In genomic region chr11:119080461-119081147, GRCm38 (mm10) we compare ENCODE assay signal across 10 mouse cellular contexts. TPM values are rescaled to one million over a fixed set of nuclear protein-coding genes. Genes with fewer than 3 reads are reported as not detected.
DNase-seq lines count a peak whose midpoint lies in the region; ATAC-seq and TF ChIP-seq lines count a peak whose summit lies in the region.
"Had no signal": no experiment of that assay in that cellular context is flagged by ENCODE, and none has a peak within 500 bp of the region (broad histone marks: within the 10 kb centered on the region; RNA-seq: fewer than 3 reads in every experiment).

No protein-coding gene starts in this region.

- 0 out of 2 replicates have a peak overlapping the region, but pooled peaks have one; percentile 1 for H3K4me2 ChIP-seq in embryonic facial prominence, embryonic 15.5 days (replicated peaks)
- peak overlapping the region; percentile 2; the same call in 1 of the 2 replicates for H3K4me2 ChIP-seq in intestine, embryonic 14.5 days (ENCODE audit: low read length)
- H3K4me2 ChIP-seq in myocyte (ENCODE audit: low read depth) = no peak overlapping the region

- H3K36me3 ChIP-seq in embryonic facial prominence, embryonic 15.5 days = peaks cover 32% of the 10 kb centered on the region
- peaks cover 36% of the 10 kb centered on the region for H3K36me3 ChIP-seq in intestine, embryonic 14.5 days (ENCODE audit: control insufficient read depth, insufficient read depth, low read length)
- peaks cover 12% of the 10 kb centered on the region for H3K36me3 ChIP-seq in myocyte (ENCODE audit: control insufficient read depth, insufficient read depth)

- H3K9me3 ChIP-seq in embryonic facial prominence, embryonic 15.5 days (replicated peaks) = no peaks in the 10 kb centered on the region
- H3K9me3 ChIP-seq in intestine, embryonic 14.5 days (ENCODE audit: control insufficient read depth, low read length) = no peaks in the 10 kb centered on the region

- H3K4me1 ChIP-seq in embryonic facial prominence, embryonic 15.5 days = peaks cover 66% of the 10 kb centered on the region
- H3K4me1 ChIP-seq in intestine, embryonic 14.5 days (replicated peaks; ENCODE audit: control insufficient read depth, insufficient read depth, low read length) = peaks cover 60% of the 10 kb centered on the region

- DNase-seq in kidney, adult 9 months = peak; percentile 13
- DNase-seq in kidney, adult 8-10 months = no peak
- no peak for DNase-seq in intestine, embryonic 14.5 days (ENCODE audit: low spot score)
- DNase-seq in frontal cortex, postnatal 36 days (ENCODE audit: low spot score in 2 of 2) = no peak

- H3K9ac ChIP-seq in embryonic facial prominence, embryonic 15.5 days = no peak overlapping the region
- H3K9ac ChIP-seq in intestine, embryonic 14.5 days (ENCODE audit: low read length) = no peak overlapping the region

- ATAC-seq in embryonic facial prominence, embryonic 15.5 days (ENCODE audit: insufficient number of reproducible peaks, low FRiP score, low TSS enrichment, low read depth) = no peak
- ATAC-seq in intestine, embryonic 14.5 days (replicated peaks; ENCODE audit: low FRiP score, low TSS enrichment, low read depth) = no peak
- no peak for ATAC-seq in granulocyte monocyte progenitor cell, adult 5-6 weeks (replicated peaks; ENCODE audit: poor library complexity, severe bottlenecking)
- ATAC-seq in megakaryocyte-erythroid progenitor cell, adult 5-6 weeks (replicated peaks; ENCODE audit: low FRiP score, low TSS enrichment, poor library complexity, severe bottlenecking) = no peak
- ATAC-seq: inflammation-experienced regulatory T-cells, adult 6 months had no signal

- peaks cover 27% of the 10 kb centered on the region for H3K79me2 ChIP-seq in myocyte (ENCODE audit: control insufficient read depth, insufficient read depth)

- WGBS in embryonic facial prominence, embryonic 15.5 days = 54% methylated on average over 33 of the region's 33 CpGs
- WGBS in intestine, embryonic 14.5 days = 57% methylated on average over 33 of the region's 33 CpGs

- H3K27ac ChIP-seq in embryonic facial prominence, embryonic 15.5 days (replicated peaks) = no peak overlapping the region
- no peak overlapping the region for H3K27ac ChIP-seq in intestine, embryonic 14.5 days (ENCODE audit: low read depth)
- H3K27ac ChIP-seq: macrophage had no signal

- H3K4me3 ChIP-seq in embryonic facial prominence, embryonic 15.5 days (replicated peaks) = peak overlapping the region; percentile 15; the same call in 1 of the 2 replicates
- H3K4me3 ChIP-seq in intestine, embryonic 14.5 days (ENCODE audit: low read depth, low read length) = no peak overlapping the region
- H3K4me3 ChIP-seq in myocyte = no peak overlapping the region

- H3K27me3 ChIP-seq in embryonic facial prominence, embryonic 15.5 days = peaks cover 22% of the 10 kb centered on the region
- peaks cover 13% of the 10 kb centered on the region for H3K27me3 ChIP-seq in intestine, embryonic 14.5 days (replicated peaks; ENCODE audit: control insufficient read depth, insufficient read depth, low read length)
- no peaks in the 10 kb centered on the region for H3K27me3 ChIP-seq in myocyte (ENCODE audit: control insufficient read depth, insufficient read depth, insufficient read length)

- no peak overlapping the region for H3ac ChIP-seq in myocyte (ENCODE audit: control insufficient read depth, insufficient read length)

- TF ChIP-seq POLR2A in myocyte (IDR thresholded peaks at IDR 0.05; ENCODE audit: insufficient read length, low read depth) = no peak

TF ChIP-seq in myocyte, 11 proteins besides CTCF, POLR2A, EP300 and RAD21:
- TF ChIP-seq MAX (IDR thresholded peaks at IDR 0.05; ENCODE audit: low read depth) (no peak), E2F4 (IDR thresholded peaks at IDR 0.05; ENCODE audit: insufficient read depth) (no peak), MYOG (IDR thresholded peaks at IDR 0.05; ENCODE audit: control insufficient read depth in 1 of 3, insufficient read depth in 1 of 3, insufficient read length in 2 of 3, low read depth in 2 of 3) (no peak), REST (IDR thresholded peaks at IDR 0.05; ENCODE audit: insufficient read depth, insufficient read length) (no peak), USF1 (IDR thresholded peaks at IDR 0.05; ENCODE audit: low read depth) (no peak), CEBPB (IDR thresholded peaks at IDR 0.05; ENCODE audit: insufficient read depth, poor library complexity, severe bottlenecking) (no peak), MYOD1 (IDR thresholded peaks at IDR 0.05; ENCODE audit: control insufficient read depth in 1 of 3, insufficient read length in 2 of 3, low read depth in 2 of 3) (no peak), POLR2AphosphoS2 (IDR thresholded peaks at IDR 0.05; ENCODE audit: insufficient read length, low read depth) (peak; percentile 19)

RNA-seq across cellular contexts. Expression of gene Cbx4, which starts 5.4 kb away (rescaled TPM):
- polyA plus RNA-seq in embryonic facial prominence, embryonic 15.5 days (2015; fragmentation: Nextera tagmentation; extraction: Ambion mirVana) = 17.2 and 21.4 TPM in 2 replicates
- polyA plus RNA-seq in intestine, embryonic 14.5 days (2014; fragmentation: Nextera tagmentation; extraction: Ambion mirVana) = 9.9 and 10.5 TPM in 2 replicates
- polyA plus RNA-seq in myocyte (2012; fragmentation: generic; extraction: Trizol) = 29.9 TPM
- 15.8 and 18.8 TPM in 2 replicates for total RNA-seq in granulocyte monocyte progenitor cell, adult 5-6 weeks (2014; fragmentation: Nextera tagmentation)
- total RNA-seq in granulocyte monocyte progenitor cell, adult 5-6 weeks (2017) = 27.4 and 38.2 TPM in 2 replicates
- 5.2 and 5.4 TPM in 2 replicates for total RNA-seq in megakaryocyte-erythroid progenitor cell, adult 5-6 weeks (2014; fragmentation: Nextera tagmentation)
- total RNA-seq in megakaryocyte-erythroid progenitor cell, adult 5-6 weeks (2017) = 3.9 and 11.6 TPM in 2 replicates

RNA-seq across cellular contexts. Expression of gene Cbx8, which starts 39.8 kb away (rescaled TPM):
- 9.2 and 10.3 TPM in 2 replicates for polyA plus RNA-seq in embryonic facial prominence, embryonic 15.5 days (2015; fragmentation: Nextera tagmentation; extraction: Ambion mirVana)
- polyA plus RNA-seq in intestine, embryonic 14.5 days (2014; fragmentation: Nextera tagmentation; extraction: Ambion mirVana) = 7.7 and 11.4 TPM in 2 replicates
- polyA plus RNA-seq in myocyte (2012; fragmentation: generic; extraction: Trizol) = 4.9 TPM
- total RNA-seq in granulocyte monocyte progenitor cell, adult 5-6 weeks (2014; fragmentation: Nextera tagmentation) = 3.6 TPM in 2 replicates
- total RNA-seq in granulocyte monocyte progenitor cell, adult 5-6 weeks (2017) = 1.5 and 3.2 TPM in 2 replicates
- 1.3 and 2.2 TPM in 2 replicates for total RNA-seq in megakaryocyte-erythroid progenitor cell, adult 5-6 weeks (2014; fragmentation: Nextera tagmentation)
- 0.70 and 1.2 TPM in 2 replicates for total RNA-seq in megakaryocyte-erythroid progenitor cell, adult 5-6 weeks (2017)

RNA-seq across cellular contexts. Expression of gene Cbx2, which starts 57.8 kb away (rescaled TPM):
- polyA plus RNA-seq in embryonic facial prominence, embryonic 15.5 days (2015; fragmentation: Nextera tagmentation; extraction: Ambion mirVana) = 35.2 and 37.0 TPM in 2 replicates
- polyA plus RNA-seq in intestine, embryonic 14.5 days (2014; fragmentation: Nextera tagmentation; extraction: Ambion mirVana) = 31.5 and 32.0 TPM in 2 replicates
- polyA plus RNA-seq in myocyte (2012; fragmentation: generic; extraction: Trizol) = 10.2 TPM
- 0.88 and 5.0 TPM in 2 replicates for total RNA-seq in granulocyte monocyte progenitor cell, adult 5-6 weeks (2014; fragmentation: Nextera tagmentation)
- total RNA-seq in granulocyte monocyte progenitor cell, adult 5-6 weeks (2017) = 2.1 and 2.6 TPM in 2 replicates
- 9.7 and 10.4 TPM in 2 replicates for total RNA-seq in megakaryocyte-erythroid progenitor cell, adult 5-6 weeks (2014; fragmentation: Nextera tagmentation)
- 6.2 and 6.4 TPM in 2 replicates for total RNA-seq in megakaryocyte-erythroid progenitor cell, adult 5-6 weeks (2017)
